ENCODE assay signal across 9 mouse cellular contexts in genomic region chr14:73381559-73381958, GRCm38 (mm10). TPM values are rescaled to one million over a fixed set of nuclear protein-coding genes. Genes with fewer than 3 reads are reported as not detected.
DNase-seq lines count a peak whose midpoint lies in the region; ATAC-seq and TF ChIP-seq lines count a peak whose summit lies in the region.
"Had no signal": no experiment of that assay in that cellular context is flagged by ENCODE, and none has a peak within 500 bp of the region (broad histone marks: within the 10 kb centered on the region; RNA-seq: fewer than 3 reads in every experiment).

No protein-coding gene starts in this region.

- no peaks in the 10 kb centered on the region for H3K27me3 ChIP-seq in limb, embryonic 13.5 days
- no peaks in the 10 kb centered on the region for H3K27me3 ChIP-seq in limb, embryonic 10.5 days (ENCODE audit: low read depth, poor library complexity, severe bottlenecking)
- no peaks in the 10 kb centered on the region for H3K27me3 ChIP-seq in embryonic facial prominence, embryonic 15.5 days
- H3K27me3 ChIP-seq in myocyte (ENCODE audit: control insufficient read depth, insufficient read depth, insufficient read length): no peaks in the 10 kb centered on the region

- 73% methylated on average over 4 of the region's 4 CpGs for WGBS in limb, embryonic 13.5 days
- WGBS in limb, embryonic 10.5 days: 73% methylated on average over 4 of the region's 4 CpGs
- WGBS in embryonic facial prominence, embryonic 15.5 days: 50% methylated on average over 4 of the region's 4 CpGs

- peak overlapping the region; percentile 62; the same call in 1 of the 2 replicates for H3K4me2 ChIP-seq in limb, embryonic 13.5 days (replicated peaks)
- peak overlapping the region; percentile 48 for H3K4me2 ChIP-seq in embryonic facial prominence, embryonic 15.5 days (replicated peaks)
- peak overlapping the region; percentile 91 for H3K4me2 ChIP-seq in myocyte (ENCODE audit: low read depth)

- H3K79me2 ChIP-seq in myocyte (ENCODE audit: control insufficient read depth, insufficient read depth): peaks cover 84% of the 10 kb centered on the region

- H3ac ChIP-seq in myocyte (ENCODE audit: control insufficient read depth, insufficient read length): no peak overlapping the region

- ATAC-seq in limb, embryonic 13.5 days (ENCODE audit: low FRiP score, low read depth): no peak
- no peak for ATAC-seq in embryonic facial prominence, embryonic 15.5 days (ENCODE audit: insufficient number of reproducible peaks, low FRiP score, low TSS enrichment, low read depth)

- DNase-seq in heart, adult 9 months (ENCODE audit: low spot score in 2 of 2): peak; percentile 47 to 52
- no peak for DNase-seq in heart, adult 8-10 months (ENCODE audit: low spot score)
- no peak for DNase-seq in limb, embryonic 10.5 days (ENCODE audit: low spot score)
- no peak for DNase-seq in frontal cortex, postnatal 25 days (ENCODE audit: low spot score in 2 of 2)
- DNase-seq in right cerebral cortex, adult 18-20 months: no peak
- DNase-seq: embryo, embryonic 11 days had no signal

- H3K9ac ChIP-seq in limb, embryonic 13.5 days: no peak overlapping the region
- H3K9ac ChIP-seq in embryonic facial prominence, embryonic 15.5 days: no peak overlapping the region

- H3K4me3 ChIP-seq in limb, embryonic 13.5 days: no peak overlapping the region
- H3K4me3 ChIP-seq in limb, embryonic 10.5 days: no peak overlapping the region
- H3K4me3 ChIP-seq in embryonic facial prominence, embryonic 15.5 days (replicated peaks): peak overlapping the region; percentile 9; the same call in 1 of the 2 replicates
- no peak overlapping the region for H3K4me3 ChIP-seq in myocyte

- no peak overlapping the region for H3K27ac ChIP-seq in limb, embryonic 13.5 days
- no peak overlapping the region for H3K27ac ChIP-seq in limb, embryonic 10.5 days
- no peak overlapping the region for H3K27ac ChIP-seq in embryonic facial prominence, embryonic 15.5 days (replicated peaks)

- no peak for TF ChIP-seq POLR2A in myocyte (IDR thresholded peaks at IDR 0.05; ENCODE audit: insufficient read length, low read depth)

- H3K4me1 ChIP-seq in limb, embryonic 13.5 days: peaks cover 31% of the 10 kb centered on the region
- peaks cover 22% of the 10 kb centered on the region for H3K4me1 ChIP-seq in limb, embryonic 10.5 days
- peaks cover 27% of the 10 kb centered on the region for H3K4me1 ChIP-seq in embryonic facial prominence, embryonic 15.5 days

- peaks cover 26% of the 10 kb centered on the region for H3K36me3 ChIP-seq in limb, embryonic 13.5 days
- peaks cover 25% of the 10 kb centered on the region for H3K36me3 ChIP-seq in limb, embryonic 10.5 days
- peaks cover 26% of the 10 kb centered on the region for H3K36me3 ChIP-seq in embryonic facial prominence, embryonic 15.5 days
- H3K36me3 ChIP-seq in myocyte (ENCODE audit: control insufficient read depth, insufficient read depth): peaks cover 20% of the 10 kb centered on the region

- no peaks in the 10 kb centered on the region for H3K9me3 ChIP-seq in limb, embryonic 13.5 days
- no peaks in the 10 kb centered on the region for H3K9me3 ChIP-seq in limb, embryonic 10.5 days (replicated peaks)
- H3K9me3 ChIP-seq in embryonic facial prominence, embryonic 15.5 days (replicated peaks): no peaks in the 10 kb centered on the region

TF ChIP-seq in myocyte, 11 proteins besides CTCF, POLR2A, EP300 and RAD21:
- TF ChIP-seq E2F4 (IDR thresholded peaks at IDR 0.05; ENCODE audit: insufficient read depth) (no peak), CEBPB (IDR thresholded peaks at IDR 0.05; ENCODE audit: insufficient read depth, poor library complexity, severe bottlenecking) (no peak), REST (IDR thresholded peaks at IDR 0.05; ENCODE audit: insufficient read depth, insufficient read length) (no peak), SRF (IDR thresholded peaks at IDR 0.05; ENCODE audit: control insufficient read depth, insufficient read length, low read depth) (no peak), MAX (IDR thresholded peaks at IDR 0.05; ENCODE audit: low read depth) (no peak), MYOD1 (IDR thresholded peaks at IDR 0.05; ENCODE audit: control insufficient read depth in 1 of 3, insufficient read length in 2 of 3, low read depth in 2 of 3) (no peak), MYOG (IDR thresholded peaks at IDR 0.05; ENCODE audit: control insufficient read depth in 1 of 3, insufficient read depth in 1 of 3, insufficient read length in 2 of 3, low read depth in 2 of 3) (no peak), TCF3 (IDR thresholded peaks at IDR 0.05; ENCODE audit: insufficient read length, low read depth) (no peak), USF1 (IDR thresholded peaks at IDR 0.05; ENCODE audit: low read depth) (no peak), TCF12 (IDR thresholded peaks at IDR 0.05; ENCODE audit: insufficient read depth, poor library complexity, severe bottlenecking) (no peak), POLR2AphosphoS2 (IDR thresholded peaks at IDR 0.05; ENCODE audit: insufficient read length, low read depth) (no peak)

RNA-seq across cellular contexts. Expression of gene Itm2b, which starts 3.5 kb away (rescaled TPM):
- 100 to 1,000 TPM; 747 to 855 (median 798) TPM for total RNA-seq in heart, adult 8-10 months (2022)
- polyA plus RNA-seq in limb, embryonic 13.5 days (2015; fragmentation: Nextera tagmentation; extraction: Ambion mirVana): 681 and 682 TPM in 2 replicates
- polyA plus RNA-seq in limb, embryonic 10.5 days (2016; fragmentation: Nextera tagmentation; extraction: Ambion mirVana): 219 and 269 TPM in 2 replicates
- 1,155 and 1,174 TPM in 2 replicates for polyA plus RNA-seq in embryonic facial prominence, embryonic 15.5 days (2015; fragmentation: Nextera tagmentation; extraction: Ambion mirVana)
- 530 TPM for polyA plus RNA-seq in myocyte (2012; fragmentation: generic; extraction: Trizol)

RNA-seq across cellular contexts. Expression of gene Rb1, which starts 55.9 kb away (rescaled TPM):
- total RNA-seq in heart, adult 8-10 months (2022): 10 to 100 TPM; 18.1 to 19.5 (median 18.5) TPM
- polyA plus RNA-seq in limb, embryonic 13.5 days (2015; fragmentation: Nextera tagmentation; extraction: Ambion mirVana): 18.2 and 23.7 TPM in 2 replicates
- 21.2 and 24.8 TPM in 2 replicates for polyA plus RNA-seq in limb, embryonic 10.5 days (2016; fragmentation: Nextera tagmentation; extraction: Ambion mirVana)
- polyA plus RNA-seq in embryonic facial prominence, embryonic 15.5 days (2015; fragmentation: Nextera tagmentation; extraction: Ambion mirVana): 23.8 and 25.6 TPM in 2 replicates
- 14.2 TPM for polyA plus RNA-seq in myocyte (2012; fragmentation: generic; extraction: Trizol)

Comparison
In these comparisons a context has a peak if more than half of its experiments do, and no peak if none do; other contexts are left out.
1. DNase-seq: peak in heart, adult 9 months (2 of 2); none in heart, adult 8-10 months (single experiment), limb, embryonic 10.5 days (single experiment), frontal cortex, postnatal 25 days (0 of 2) and right cerebral cortex, adult 18-20 months (single experiment).
2. Peak in every context shown above with its lines, with median percentiles within 50 percentile points of each other: H3K4me2 ChIP-seq.